Comparison of ENCODE assay signal across 34 mouse cellular contexts in the genomic region with DNA sequence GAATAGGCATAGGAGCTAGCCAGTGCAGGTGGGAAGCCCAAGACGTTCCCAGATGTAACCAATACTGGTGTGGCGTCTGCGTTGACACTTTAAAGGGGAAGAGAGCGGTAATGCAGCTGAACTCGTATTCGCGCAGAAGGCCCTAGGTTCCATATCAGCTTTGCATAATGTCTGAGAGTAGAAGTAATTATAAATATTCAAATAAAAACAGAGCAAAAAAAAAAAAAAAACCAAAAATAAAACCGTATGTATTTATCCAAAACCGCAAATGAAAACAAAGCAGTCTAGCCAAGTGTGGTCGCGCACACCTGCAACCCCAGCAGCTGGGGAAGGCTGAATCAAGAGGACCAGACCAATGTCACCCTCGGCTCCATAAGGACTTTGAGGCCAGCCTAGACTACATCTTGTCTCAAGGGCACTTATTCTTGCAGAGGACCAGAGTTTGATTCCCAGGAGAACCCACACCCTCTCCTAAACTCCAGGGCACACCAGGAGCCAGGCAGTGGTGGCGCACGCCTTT.
"Had no signal": no experiment of that assay in that cellular context is flagged by ENCODE, and none has a peak within 500 bp of the region (broad histone marks: within the 10 kb centered on the region; RNA-seq: fewer than 3 reads in every experiment).

No protein-coding gene starts in this region.

- ATAC-seq: hindbrain, embryonic 16.5 days; hindbrain, postnatal 0 days; inflammation-experienced regulatory T-cells, adult 6 months; intestine, embryonic 15.5 days; intestine, postnatal 0 days had no signal

- H3K27ac ChIP-seq: heart, embryonic 10.5 days; heart, embryonic 13.5 days; heart, embryonic 15.5 days; hindbrain, embryonic 10.5 days; hindbrain, embryonic 12.5 days; hindbrain, embryonic 13.5 days; hindbrain, embryonic 14.5 days; hindbrain, embryonic 15.5 days; hindbrain, postnatal 0 days; intestine, embryonic 15.5 days; kidney, embryonic 15.5 days; kidney, postnatal 0 days; layer of hippocampus, adult 2 months; left cerebral cortex, adult 2 months had no signal

- H3K9ac ChIP-seq: heart, embryonic 12.5 days; heart, embryonic 13.5 days; heart, embryonic 15.5 days; hindbrain, embryonic 12.5 days; hindbrain, embryonic 14.5 days; hindbrain, embryonic 15.5 days; intestine, embryonic 15.5 days; kidney, embryonic 15.5 days had no signal

- H3K9me3 ChIP-seq: heart, embryonic 10.5 days; heart, embryonic 12.5 days; heart, embryonic 13.5 days; heart, embryonic 15.5 days; hindbrain, embryonic 10.5 days; hindbrain, embryonic 12.5 days; hindbrain, embryonic 13.5 days; hindbrain, embryonic 15.5 days; intestine, embryonic 15.5 days; kidney, embryonic 15.5 days had no signal

- H3K27me3 ChIP-seq: heart, embryonic 12.5 days; heart, embryonic 13.5 days; heart, embryonic 15.5 days; hindbrain, embryonic 12.5 days; hindbrain, embryonic 13.5 days; hindbrain, embryonic 15.5 days; intestine, embryonic 15.5 days; kidney, embryonic 15.5 days had no signal

- H3K4me2 ChIP-seq: heart, embryonic 11.5 days; heart, embryonic 12.5 days; heart, embryonic 13.5 days; heart, embryonic 15.5 days; hindbrain, embryonic 12.5 days; hindbrain, embryonic 13.5 days; hindbrain, embryonic 14.5 days; hindbrain, embryonic 15.5 days; intestine, embryonic 15.5 days; kidney, embryonic 15.5 days had no signal

- H3K4me3 ChIP-seq: heart, embryonic 10.5 days; heart, embryonic 12.5 days; heart, embryonic 13.5 days; heart, embryonic 15.5 days; hindbrain, embryonic 10.5 days; hindbrain, embryonic 12.5 days; hindbrain, embryonic 13.5 days; hindbrain, embryonic 15.5 days; intestine, embryonic 15.5 days; kidney, embryonic 15.5 days; layer of hippocampus, adult 2 months; left cerebral cortex, adult 2 months had no signal

- H3K4me1 ChIP-seq: intestine, embryonic 15.5 days had no signal

- DNase-seq: heart, postnatal 10 days; heart, postnatal 14 days; heart, postnatal 36 days; heart, postnatal 4 days; kidney, adult 11 months; kidney, adult 18-20 months; kidney, adult 2 months; kidney, adult 8-10 months; kidney, adult 9 months; kidney, postnatal 10 days; kidney, postnatal 14 days; kidney, postnatal 36 days; kidney, postnatal 4 days; layer of hippocampus, adult 9-11 months; layer of hippocampus, postnatal 36 days had no signal
